Mouse (Mus musculus): ENCODE measurements around the gene Fam213a.

Fam213a gene

DNA sequence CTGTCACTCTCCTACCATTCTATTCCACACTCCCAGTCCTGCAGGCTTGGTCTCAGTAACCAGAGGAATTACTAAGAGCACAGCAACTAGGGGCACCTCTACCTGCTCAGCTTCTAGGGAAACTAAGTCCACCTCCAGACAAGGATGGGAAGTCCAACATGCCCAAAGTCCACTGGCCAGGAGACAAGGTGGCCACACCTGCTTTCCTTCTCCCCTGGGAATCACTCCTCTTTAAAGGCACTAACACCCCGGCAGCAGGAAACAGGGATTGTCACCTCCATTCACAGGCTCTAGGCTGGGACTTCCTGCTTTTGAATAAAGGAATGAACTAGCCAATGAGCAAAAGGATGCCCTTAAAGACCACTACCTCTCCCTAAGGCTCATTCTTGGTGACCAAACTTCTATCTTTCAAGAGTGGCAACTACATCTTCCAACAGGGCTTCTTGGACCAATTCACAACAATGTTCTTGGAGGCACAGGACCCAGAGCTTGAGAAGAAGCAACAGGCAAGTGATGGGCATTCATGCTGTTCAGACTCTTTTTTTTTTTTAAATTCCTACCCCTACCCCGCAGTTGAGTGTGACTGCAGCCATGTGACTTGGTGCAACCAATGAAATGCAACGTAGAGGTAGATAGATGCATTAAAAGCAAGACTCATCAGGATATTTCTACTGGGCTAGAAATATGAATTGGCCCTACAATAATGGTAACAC is 49.9 kb downstream of the Fam213a start:
- no peak for DNase-seq (ENCODE audit: extremely low read depth, low read depth, low spot score)

DNA sequence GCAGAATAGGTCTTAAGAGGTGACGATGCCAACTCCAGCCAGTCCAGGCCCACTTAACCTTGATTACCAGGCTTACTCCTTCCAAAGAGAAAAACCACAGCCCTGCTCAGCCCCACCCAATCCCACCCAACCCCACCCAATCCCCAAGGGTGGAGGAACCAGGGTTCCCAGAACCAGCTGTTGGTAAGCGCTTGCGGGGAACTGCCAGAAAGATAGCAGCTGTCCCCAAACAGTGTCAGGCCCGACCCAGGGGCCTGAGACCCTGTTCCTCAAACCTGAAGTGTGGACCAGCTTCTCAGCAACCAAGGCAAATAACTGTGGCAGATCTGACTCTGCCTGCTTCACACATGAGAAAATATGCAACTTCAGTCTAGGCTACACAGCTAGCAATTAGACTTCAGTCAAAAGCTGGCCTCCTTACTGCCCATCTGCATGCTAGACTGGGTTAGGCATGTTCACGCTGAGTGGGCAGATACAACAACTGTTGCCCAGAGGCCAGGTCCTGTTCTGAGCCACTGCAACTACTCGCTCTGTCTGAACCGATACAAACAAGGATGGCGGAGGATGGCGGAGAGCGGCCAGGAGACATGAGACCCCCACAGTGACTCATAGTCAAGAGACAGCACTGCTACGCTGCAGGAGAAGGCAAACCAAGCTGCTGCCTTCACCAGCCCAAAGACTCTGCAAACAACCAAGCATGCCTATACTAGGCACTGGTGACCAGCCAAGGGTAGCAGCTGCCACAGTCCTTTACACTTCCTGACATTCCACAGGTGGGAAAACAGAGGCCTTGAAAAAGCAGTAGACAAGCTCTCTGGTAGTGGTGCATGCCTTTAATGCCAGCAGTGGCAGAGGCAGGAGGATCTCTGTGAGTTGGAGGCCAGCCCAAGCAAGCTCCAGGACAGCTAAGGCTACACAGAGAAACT is 51.0 kb downstream of the Fam213a start:
- no peak for DNase-seq (ENCODE audit: extremely low read depth, low read depth, low spot score)

DNA sequence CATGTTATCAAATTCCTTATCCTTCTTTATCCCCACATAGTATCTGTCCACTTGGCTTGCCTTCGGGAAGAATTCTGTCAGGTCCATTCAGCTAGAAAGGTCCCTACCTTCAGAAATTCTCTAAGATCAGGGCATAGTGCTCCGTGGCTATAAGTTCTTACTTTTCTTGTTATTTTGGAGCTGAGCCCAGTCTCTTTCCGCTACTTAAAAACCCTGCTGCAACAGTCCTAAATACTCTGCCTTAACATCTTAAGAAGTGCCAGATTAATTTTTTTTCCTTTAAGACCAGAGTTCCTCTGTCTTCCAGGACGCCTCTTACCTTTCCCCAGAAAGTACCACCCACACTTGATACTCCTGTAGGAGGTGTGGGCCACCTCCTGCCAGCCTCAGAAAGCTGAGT is 53.4 kb downstream of the Fam213a start:
- no peak for DNase-seq (ENCODE audit: extremely low read depth, low read depth, low spot score)

DNA sequence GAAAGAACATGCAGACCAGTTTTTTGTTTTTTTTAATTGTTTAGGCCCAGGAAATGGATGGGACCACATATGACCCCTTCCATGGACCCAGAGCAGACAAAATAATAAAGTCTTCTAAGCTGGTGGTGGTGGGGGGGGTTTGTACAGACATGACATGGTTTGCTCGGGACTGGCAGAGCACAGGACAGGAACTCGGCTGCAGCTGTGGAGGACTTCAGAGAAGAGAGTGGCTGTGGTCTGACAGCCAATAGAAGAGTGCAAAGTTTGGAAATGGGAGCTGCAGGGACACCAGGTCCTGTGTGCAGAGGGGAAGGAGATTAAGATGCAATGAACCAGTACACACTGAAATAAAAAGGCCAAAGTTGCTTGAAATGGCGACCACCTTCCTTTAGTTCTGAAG is 54.0 kb downstream of the Fam213a start:
- no peak for DNase-seq (ENCODE audit: extremely low read depth, low read depth, low spot score)

DNA sequence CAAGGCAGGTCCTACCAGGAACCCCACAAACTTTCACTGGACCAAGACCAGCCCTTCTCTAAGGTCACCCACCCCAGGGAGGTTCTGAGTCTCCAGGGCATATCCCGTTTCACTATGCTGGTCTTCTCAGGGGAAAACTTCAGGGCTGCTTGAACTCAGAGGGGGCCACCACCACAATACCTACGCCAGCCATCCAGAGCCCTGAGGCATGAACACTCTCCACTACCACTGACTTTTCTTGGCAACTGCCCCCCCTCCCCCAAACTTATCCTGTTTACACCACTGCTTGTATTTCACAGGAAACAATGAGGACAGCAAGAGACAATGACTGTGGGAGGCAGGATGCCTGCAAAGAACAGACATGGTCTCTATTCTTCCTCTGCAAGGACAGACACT is 54.6 kb downstream of the Fam213a start:
- DNase-seq (ENCODE audit: extremely low read depth, low read depth, low spot score): no peak

DNA sequence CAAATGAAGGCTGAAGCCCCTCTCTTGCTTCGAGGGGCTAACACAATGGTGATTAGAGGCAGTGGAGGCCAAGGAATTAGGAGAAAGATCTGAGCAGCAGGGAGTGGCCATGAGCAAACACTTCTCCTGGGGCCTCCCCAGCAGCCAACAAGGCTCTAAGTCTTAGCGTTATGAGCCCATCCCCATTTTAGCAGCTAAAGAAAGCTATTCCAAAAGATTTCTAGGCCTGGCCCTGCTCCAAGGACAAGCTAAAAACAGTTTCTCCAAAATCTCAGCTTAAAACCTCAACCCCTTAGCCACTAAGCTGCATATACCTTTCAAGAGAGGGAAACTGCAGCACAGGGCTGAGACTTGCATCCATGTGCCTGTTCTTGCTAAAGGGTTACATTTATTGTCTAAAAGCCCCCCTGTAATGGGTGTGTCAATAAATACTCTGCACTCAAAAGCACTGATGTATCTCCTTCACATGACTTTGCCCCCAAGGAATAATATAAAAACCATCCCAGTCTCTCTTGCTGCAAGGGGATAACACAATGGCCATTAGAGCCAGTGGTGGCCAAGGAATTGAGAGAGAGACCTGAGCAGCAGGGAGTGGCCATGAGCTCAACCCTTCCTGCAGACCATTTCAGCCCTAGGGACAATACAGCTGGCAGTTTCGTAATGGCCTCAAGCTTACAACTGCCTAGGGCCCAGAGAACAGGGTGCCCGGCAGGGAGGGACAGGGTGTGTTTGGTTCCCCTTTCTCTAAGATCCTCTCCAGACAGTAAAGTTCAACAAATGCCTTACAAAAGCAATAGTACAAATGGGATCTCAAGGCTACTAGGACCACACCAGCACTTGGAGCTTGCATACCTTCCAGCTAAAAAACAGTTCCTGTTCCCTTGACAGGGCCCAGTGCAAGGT is 55.3 kb downstream of the Fam213a start:
- DNase-seq (ENCODE audit: extremely low read depth, low read depth, low spot score): no peak

DNA sequence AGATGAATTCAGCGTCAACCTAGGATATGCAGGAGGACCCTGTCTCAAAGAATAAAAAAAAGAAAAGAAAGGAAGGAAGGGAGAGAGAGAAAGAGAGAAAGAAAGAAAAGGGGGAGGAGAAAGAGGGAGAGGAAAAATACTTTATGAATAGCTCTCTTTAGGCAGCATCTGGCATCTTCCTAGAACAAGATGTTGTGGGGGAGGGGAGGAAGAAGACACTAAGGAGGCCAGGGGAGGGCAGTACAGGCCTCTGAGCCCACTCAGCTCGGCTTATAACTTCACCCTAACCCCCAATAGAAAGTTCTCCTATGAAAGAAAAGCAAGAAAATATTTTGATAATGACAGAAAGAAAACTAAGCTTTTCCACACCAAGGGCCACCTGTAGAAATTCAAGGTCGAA is 56.0 kb downstream of the Fam213a start:
- DNase-seq (ENCODE audit: extremely low read depth, low read depth, low spot score): no peak

DNA sequence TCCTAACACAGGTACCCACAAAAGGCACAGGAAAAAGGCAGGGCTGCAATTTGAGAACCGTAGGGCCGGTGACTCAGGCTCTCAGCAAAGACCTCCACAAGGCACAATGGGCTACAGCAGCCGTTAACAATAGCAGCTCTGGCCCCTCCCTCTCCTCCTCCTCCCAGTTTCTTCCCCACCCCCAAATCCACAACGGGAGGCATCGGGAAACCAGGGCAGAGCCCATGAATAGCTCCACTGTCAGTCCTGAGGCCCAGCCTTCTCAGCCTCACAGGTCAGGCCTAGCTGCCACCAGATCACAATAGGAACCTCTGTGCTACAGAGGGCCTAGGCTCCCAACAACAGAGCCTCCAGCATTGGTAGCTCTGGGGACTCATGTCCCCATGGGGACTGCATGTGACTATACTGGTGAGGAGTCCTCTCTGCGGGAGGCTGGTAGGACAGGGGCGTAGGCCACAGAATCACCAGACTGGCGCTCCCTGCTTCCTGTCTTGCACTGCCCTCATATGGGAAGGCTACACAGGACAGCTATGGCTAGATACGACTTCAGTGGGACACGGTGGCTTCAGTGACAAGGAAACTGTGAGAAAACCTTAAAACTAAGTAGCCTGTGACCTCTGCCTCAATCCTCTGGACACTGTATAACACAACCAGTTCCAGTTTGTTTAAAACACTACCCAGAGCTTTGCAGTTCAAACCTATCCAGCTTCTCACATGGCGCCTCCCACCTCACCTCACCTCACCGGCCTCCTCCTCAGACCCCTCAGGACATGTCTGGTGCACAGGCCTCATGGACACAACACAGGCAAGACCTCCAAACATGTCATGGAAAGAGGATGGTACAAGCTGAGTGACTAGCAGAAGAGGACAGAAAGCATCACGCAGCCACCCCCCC is 57.1 kb downstream of the Fam213a start:
- DNase-seq (ENCODE audit: extremely low read depth, low read depth, low spot score): no peak

DNA sequence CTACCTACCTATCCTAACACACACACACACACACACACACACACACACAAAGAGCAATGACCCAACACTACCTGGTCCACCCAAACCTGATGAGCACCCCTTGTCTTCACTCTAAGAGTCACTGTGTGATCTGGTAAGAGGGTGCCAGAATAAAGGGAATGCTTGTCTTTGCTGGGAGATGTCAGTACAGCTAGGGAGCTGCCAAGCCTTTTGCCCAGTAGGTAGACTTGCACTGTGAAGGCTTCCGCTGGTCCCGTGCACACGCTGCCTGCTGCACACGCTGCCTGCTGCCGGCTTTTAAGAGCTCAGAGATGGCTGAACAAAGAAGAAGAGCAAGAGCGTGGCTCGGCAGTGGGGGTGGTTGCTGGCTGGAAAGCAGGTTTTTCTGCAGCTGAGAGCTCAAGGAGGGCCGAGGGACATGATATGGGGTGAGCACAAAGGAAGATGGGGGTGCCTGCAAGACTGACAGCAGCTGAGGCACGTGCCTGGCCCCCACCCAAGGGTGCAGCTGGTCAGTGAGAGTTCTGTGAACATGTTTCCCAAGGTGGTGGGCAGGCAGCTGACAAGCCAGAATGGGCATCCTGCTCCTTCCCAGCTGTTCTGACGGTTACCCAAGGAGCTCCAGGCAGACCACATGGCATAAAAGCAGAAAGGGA is 57.9 kb downstream of the Fam213a start:
- DNase-seq (ENCODE audit: extremely low read depth, low read depth, low spot score): no peak

DNA sequence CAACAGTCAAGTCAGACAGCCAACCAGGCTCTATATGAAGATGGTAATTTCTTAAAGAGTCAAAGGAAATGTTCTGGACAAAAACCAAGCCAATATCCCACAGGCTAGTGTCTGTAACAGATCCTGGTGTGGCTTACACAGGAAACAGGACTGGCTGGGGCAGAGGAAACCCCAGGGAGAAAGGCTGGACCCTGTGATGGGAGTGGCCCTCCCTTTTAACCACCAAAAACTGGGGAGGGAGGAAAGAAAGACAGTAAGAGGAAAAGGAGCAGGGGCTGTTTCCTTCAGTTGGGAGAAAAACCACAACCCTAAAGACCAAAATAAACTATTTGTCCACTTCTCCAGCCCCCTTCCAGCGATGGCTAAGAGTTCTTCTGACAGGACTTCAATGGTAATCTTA is 58.4 kb downstream of the Fam213a start:
- DNase-seq (ENCODE audit: extremely low read depth, low read depth, low spot score): no peak

DNA sequence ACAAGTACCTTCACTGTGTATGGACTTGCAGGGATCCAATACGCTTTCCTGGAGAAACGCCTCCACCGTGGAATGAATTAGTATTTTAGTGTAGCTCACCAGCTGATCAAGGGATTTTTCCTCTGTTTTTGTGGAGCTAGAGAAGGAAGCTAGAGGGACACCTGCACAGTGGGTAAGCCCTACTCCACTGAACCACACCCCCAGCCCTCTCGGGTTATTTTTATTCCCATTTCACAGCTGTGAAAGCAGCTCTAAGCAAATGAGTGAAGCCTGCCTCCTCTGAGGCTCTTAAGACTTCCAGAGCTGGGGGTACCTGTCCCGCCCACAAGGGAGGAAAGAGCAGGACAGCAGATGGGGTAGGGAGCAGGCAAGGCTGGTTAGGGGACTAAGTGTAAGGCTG is 60.2 kb downstream of the Fam213a start:
- no peak for DNase-seq (ENCODE audit: extremely low read depth, low read depth, low spot score)

DNA sequence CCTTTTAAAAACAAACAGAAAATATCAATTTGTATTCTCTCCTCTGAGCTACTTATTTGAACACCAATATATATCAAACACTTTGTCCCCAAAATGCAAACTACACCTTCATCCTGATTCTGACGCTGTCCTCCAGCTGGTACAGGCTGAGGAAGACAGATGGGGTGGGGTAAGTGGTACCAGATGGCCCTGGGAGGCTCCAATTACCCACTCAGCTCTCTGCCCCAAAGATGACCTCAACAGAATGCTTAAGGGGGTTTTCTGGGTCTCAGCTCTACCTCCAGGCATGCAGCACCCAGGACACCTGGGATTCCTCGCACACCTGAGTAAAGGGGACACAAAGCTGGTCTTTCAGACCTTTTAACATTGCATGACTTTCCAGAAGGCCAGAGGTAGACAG is 60.9 kb downstream of the Fam213a start:
- DNase-seq (ENCODE audit: extremely low read depth, low read depth, low spot score): no peak

DNA sequence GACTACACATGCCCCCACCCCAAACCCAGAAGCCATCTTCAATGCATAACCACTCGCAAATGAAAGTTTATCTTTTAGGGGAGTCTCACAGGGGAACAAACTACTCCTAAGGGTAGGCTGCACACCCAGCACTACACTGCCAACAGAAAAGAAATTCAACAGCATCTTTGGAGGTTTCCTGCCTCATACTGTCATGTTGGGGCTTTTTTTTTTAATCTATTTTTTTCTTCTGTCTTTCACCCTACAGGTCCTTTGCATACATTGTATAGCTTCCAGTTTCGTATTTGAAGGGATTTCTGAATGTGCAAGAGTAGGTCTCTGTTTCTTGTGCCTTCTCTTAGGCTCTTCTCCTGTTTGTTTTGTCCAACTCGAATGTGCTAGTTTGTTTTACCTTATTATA is 61.3 kb downstream of the Fam213a start:
- no peak for DNase-seq (ENCODE audit: extremely low read depth, low read depth, low spot score)

DNA sequence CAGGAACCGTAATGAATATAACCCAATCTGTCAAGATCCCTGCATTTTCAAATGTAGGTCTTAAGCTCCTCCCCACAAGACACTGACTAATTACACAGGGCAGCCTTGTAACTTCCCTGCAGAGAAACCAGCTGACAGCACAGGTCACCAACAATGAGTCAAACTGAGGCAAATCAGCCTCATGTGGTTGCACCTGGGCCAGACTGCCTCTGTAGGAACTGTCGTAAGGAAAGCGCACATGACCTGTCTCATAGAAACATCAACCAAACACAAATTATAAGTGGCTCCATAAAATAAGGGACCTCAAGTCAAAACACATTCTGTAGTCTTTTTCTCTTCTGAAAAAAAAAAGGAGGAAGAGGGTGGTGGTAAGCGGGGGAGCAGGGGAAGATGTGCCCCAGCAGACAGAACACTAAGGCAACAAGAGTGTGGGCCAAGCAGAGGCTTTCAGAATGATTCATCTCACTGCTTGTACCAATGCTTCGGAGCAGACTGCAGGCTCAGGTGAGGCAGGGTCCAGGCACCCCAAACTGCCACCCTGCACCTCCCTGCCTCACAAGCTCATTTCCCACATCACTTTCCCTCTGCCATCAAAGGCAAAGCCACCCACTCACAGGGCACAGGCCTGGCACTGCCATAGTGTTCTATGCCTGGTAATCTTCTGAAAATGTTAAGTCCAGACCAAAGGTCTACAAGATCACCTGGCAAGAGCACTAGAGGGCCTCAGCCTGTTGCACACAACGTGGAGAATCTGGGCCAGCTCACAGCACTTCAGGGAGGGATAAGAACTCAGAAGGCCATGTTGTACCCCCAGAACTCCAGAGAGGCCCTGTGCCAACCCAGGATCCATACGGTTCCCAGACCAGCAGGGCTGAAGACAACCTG is 63.6 kb downstream of the Fam213a start:
- DNase-seq (ENCODE audit: extremely low read depth, low read depth, low spot score): no peak

DNA sequence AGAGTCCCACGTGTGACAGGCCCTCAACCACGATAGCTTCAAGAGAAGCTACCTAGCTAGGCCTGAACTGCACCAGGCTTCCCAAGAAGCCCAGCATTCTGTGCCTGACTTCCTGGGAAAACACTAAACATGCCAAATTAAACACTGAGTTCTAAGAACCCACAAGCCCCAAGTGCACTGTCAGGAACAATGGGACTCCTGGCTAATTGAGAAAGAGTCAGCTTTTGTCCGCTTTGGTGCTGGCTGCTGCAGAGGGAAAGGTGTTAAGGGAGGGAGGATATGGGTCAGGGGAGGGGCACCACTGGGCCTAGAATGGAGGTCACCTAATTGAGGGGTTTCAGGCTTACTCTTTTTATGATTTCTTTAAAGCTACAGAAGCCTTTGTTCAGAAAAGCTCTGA is 64.5 kb downstream of the Fam213a start:
- DNase-seq (ENCODE audit: extremely low read depth, low read depth, low spot score): peak; percentile 78

DNA sequence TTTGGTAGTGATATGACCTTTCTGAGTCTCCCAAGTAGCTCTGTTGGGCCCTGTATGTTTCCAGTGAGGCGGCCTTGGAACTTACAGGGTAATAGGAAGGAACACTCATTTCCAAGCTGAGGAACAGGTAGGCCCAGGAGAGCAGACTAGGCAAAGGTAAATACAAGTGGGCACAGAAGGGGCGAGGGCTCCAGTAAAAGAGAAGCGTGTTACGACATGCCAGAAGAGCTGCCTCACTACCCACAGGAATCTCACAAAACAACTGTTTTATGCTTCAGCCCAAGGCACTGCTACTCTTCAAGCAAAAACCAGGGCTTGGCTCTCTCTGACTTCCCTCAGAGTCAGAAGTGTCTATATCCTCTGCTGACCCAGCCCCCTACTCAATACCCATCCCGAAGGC is 65.1 kb downstream of the Fam213a start:
- DNase-seq (ENCODE audit: extremely low read depth, low read depth, low spot score): peak; percentile 68

DNA sequence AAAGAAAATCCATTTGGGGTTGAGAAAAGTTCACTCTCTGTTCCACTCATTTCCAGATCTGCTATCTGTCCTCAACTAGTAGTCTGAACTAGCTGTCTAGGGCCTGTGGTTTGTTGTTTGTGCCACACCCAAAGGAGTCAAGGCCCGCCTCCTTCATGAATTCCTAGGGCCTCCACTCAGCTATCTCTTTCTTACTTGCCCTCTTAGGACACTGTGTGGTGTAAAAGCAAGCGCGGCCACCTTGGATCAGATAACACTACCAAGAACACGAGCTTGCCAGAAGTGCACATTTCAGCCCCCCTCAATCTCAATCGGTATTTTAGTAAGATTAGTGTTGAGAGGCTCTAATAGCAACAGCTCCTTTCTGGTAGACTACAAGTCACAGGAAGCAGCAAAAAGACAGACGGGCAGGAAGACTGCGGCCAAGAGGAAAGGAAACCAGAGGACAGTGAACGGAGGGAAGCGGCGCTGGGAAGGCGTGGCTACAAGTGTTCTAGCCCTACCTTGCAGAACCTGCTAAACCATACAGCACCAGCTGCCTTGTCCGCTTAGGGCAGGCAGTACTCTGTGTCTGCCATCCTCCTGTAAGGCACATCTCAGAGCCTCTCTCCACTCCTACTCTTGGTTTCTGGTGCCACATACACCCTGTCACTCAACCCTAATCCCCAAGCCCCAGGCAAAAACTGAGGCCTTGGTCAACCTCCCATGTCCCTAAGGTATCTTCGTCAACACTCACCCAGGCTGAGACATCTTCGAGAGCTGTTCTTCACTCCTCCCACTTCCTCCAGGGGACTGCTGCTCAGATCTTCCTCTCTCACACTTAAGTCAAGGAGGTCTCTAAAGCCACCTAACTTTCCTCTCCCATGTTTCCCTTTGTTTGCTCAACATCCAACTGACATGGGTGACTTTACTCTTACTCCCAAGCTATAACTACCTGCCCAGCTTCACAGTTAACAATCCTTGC is 65.9 kb downstream of the Fam213a start:
- DNase-seq (ENCODE audit: extremely low read depth, low read depth, low spot score): peak; percentile 88

DNA sequence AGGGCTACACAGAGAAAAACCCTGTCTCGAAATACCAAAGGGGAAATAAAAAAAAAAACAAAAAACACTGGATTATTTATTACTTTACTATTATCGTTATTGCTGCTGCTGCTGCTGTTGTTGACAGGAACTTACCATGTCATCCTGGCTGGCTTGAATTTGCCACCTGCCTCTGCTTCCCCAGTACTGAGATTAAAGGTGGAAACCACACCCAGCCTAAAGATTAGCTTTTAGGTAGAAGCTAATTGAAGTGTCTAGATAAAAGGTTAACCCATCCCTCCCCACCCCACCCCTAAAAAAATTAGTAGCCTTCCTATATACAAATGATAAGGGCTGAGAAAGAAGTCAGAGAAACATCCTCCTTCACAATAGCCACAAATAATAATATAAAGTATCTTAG is 69.8 kb downstream of the Fam213a start:
- DNase-seq (ENCODE audit: extremely low read depth, low read depth, low spot score): no peak

Measured in fat pad, adult 2 months (tissue).